ENCODE assay signal across 9 mouse cellular contexts in genomic region chr6:95694910-95695309, GRCm38 (mm10).
"Had no signal": no experiment of that assay in that cellular context is flagged by ENCODE, and none has a peak within 500 bp of the region (broad histone marks: within the 10 kb centered on the region; RNA-seq: fewer than 3 reads in every experiment).

No protein-coding gene starts in this region.

- ATAC-seq: intestine, embryonic 16.5 days; midbrain, embryonic 15.5 days had no signal

- H3K4me3 ChIP-seq: lung, embryonic 15.5 days; midbrain, embryonic 15.5 days; neural tube, embryonic 12.5 days had no signal

- H3K4me2 ChIP-seq: lung, embryonic 15.5 days; midbrain, embryonic 11.5 days; midbrain, embryonic 15.5 days; neural tube, embryonic 12.5 days had no signal

- DNase-seq: kidney, adult 2 months; kidney, postnatal 10 days; thymus, adult 18-20 months; thymus, postnatal 14 days had no signal

- H3K36me3 ChIP-seq: lung, embryonic 15.5 days; midbrain, embryonic 15.5 days; neural tube, embryonic 12.5 days had no signal

- H3K27me3 ChIP-seq: lung, embryonic 15.5 days; midbrain, embryonic 15.5 days; neural tube, embryonic 12.5 days had no signal

- H3K27ac ChIP-seq: lung, embryonic 15.5 days; midbrain, embryonic 15.5 days; neural tube, embryonic 12.5 days had no signal

- H3K9me3 ChIP-seq: lung, embryonic 15.5 days; midbrain, embryonic 15.5 days; neural tube, embryonic 12.5 days had no signal

- H3K9ac ChIP-seq: lung, embryonic 15.5 days; midbrain, embryonic 15.5 days; neural tube, embryonic 12.5 days had no signal
